Mouse (Mus musculus) heart, embryonic 10.5 days (tissue): ENCODE data around the gene Tmem252. TPM values are rescaled to one million over a fixed set of nuclear protein-coding genes. Genes with fewer than 3 reads are reported as not detected.

Experiments
- DNase-seq: peaks from one replicate; pipeline ENCODE4 v3.0.0-alpha.2; 2017; ENCODE audit warnings: low spot score
- H3K27ac ChIP-seq: fragments of 300-500 bp; sonication (generic); 2 replicates; pipeline ENCODE4 v1.5.1; 2016; ENCODE audit warnings: mild to moderate bottlenecking
- H3K27me3 ChIP-seq: fragments of 300-500 bp; sonication (generic); 2 replicates; pipeline ENCODE4 v1.6.1; 2016; ENCODE audit warnings: mild to moderate bottlenecking; ENCODE audit not compliant: poor library complexity, insufficient read depth, severe bottlenecking
- H3K36me3 ChIP-seq: fragments of 300-500 bp; sonication (generic); 2 replicates; pipeline ENCODE4 v1.6.1; 2016; ENCODE audit warnings: mild to moderate bottlenecking, moderate library complexity
- H3K4me1 ChIP-seq: fragments of 300-500 bp; sonication (generic); 2 replicates; pipeline ENCODE4 v1.6.1; 2016; ENCODE audit warnings: mild to moderate bottlenecking
- H3K4me3 ChIP-seq: fragments of 300-500 bp; sonication (generic); 2 replicates; pipeline ENCODE4 v1.5.1; 2016; ENCODE audit warnings: mild to moderate bottlenecking, moderate library complexity
- H3K9me3 ChIP-seq: fragments of 300-500 bp; sonication (generic); 2 replicates; pipeline ENCODE4 v1.6.1; 2016; ENCODE audit warnings: mild to moderate bottlenecking, moderate library complexity
- WGBS: fragments of 180-500 bp; shearing (Covaris S2); methylation state at CpG from one replicate; pipeline ENCODE4 v1.1.7; 2016; 5-methylcytosine and 5-hydroxymethylcytosine counted together
- polyA plus RNA-seq: library from polyadenylated mRNA; unstranded; fragments of >200 nt; fragmentation: Nextera tagmentation; extraction: Ambion mirVana; gene quantifications from 2 replicates; pipeline ENCODE4 v1.2.1, GENCODE M21; 2016

Tmem252 gene
- polyA plus RNA-seq, 1 experiment from 2014 or later = 2.7 TPM

GRCm38 (mm10) chr19:24708032-24708431 lies 34.2 kb downstream of the Tmem252 start:
- Histone ChIP-seq H3K4me1 (peaks cover 23% of the 10 kb centered on the region), H3K9me3 (no peaks in the 10 kb centered on the region), H3K27ac (peak overlapping the region; percentile 49; the same call in 1 of the 2 replicates), H3K36me3 (0 out of 2 replicates have a peak, but pooled peaks cover 7% of the 10 kb centered on the region), H3K27me3 (no peaks in the 10 kb centered on the region), H3K4me3 (no peak overlapping the region)
- no peak for DNase-seq
- 38% methylated on average over 7 of the region's 7 CpGs for WGBS

GRCm38 (mm10) chr19:24716303-24717097 lies 42.7 kb downstream of the Tmem252 start:
- H3K36me3 ChIP-seq = peaks cover 14% of the 10 kb centered on the region; the same call in 1 of the 2 replicates
- H3K4me1 ChIP-seq = no peaks in the 10 kb centered on the region
- no peak overlapping the region for H3K4me3 ChIP-seq
- H3K27me3 ChIP-seq = no peaks in the 10 kb centered on the region
- 85% methylated on average over 7 of the region's 7 CpGs for WGBS
- no peak for DNase-seq
- no peak overlapping the region for H3K27ac ChIP-seq
- no peaks in the 10 kb centered on the region for H3K9me3 ChIP-seq

GRCm38 (mm10) chr19:24718021-24718420 lies 44.2 kb downstream of the Tmem252 start:
- Histone ChIP-seq H3K4me1 (no peaks in the 10 kb centered on the region), H3K4me3 (no peak overlapping the region), H3K27ac (no peak overlapping the region), H3K27me3 (no peaks in the 10 kb centered on the region), H3K36me3 (peaks cover 11% of the 10 kb centered on the region; the same call in 1 of the 2 replicates), H3K9me3 (no peaks in the 10 kb centered on the region)
- no peak for DNase-seq
- WGBS = 78% methylated on average over 1 of the region's 1 CpGs

GRCm38 (mm10) chr19:24719504-24719903 lies 45.7 kb downstream of the Tmem252 start:
- DNase-seq = no peak
- Histone ChIP-seq H3K36me3 (peaks cover 7% of the 10 kb centered on the region; the same call in 1 of the 2 replicates), H3K27ac (no peak overlapping the region), H3K9me3 (no peaks in the 10 kb centered on the region), H3K4me3 (no peak overlapping the region), H3K4me1 (peaks cover 10% of the 10 kb centered on the region; the same call in 1 of the 2 replicates), H3K27me3 (no peaks in the 10 kb centered on the region)
- WGBS = 86% methylated on average over 4 of the region's 4 CpGs

- Histone ChIP-seq H3K27ac (no peak overlapping the region), H3K27me3 (no peaks in the 10 kb centered on the region), H3K4me1 (peaks cover 17% of the 10 kb centered on the region; the same call in 1 of the 2 replicates), H3K9me3 (no peaks in the 10 kb centered on the region), H3K36me3 (peaks cover 7% of the 10 kb centered on the region; the same call in 1 of the 2 replicates), H3K4me3 (no peak overlapping the region)
- no peak for DNase-seq
These were observed 46.6 kb downstream of the Tmem252 start for GRCm38 (mm10) chr19:24720448-24720847.

GRCm38 (mm10) chr19:24724362-24724761 lies 50.6 kb downstream of the Tmem252 start:
- H3K27me3 ChIP-seq = no peaks in the 10 kb centered on the region
- H3K4me1 ChIP-seq = peaks cover 20% of the 10 kb centered on the region; the same call in 1 of the 2 replicates
- peaks cover 10% of the 10 kb centered on the region; the same call in 1 of the 2 replicates for H3K36me3 ChIP-seq
- WGBS = 55% methylated on average over 10 of the region's 10 CpGs
- no peak overlapping the region for H3K4me3 ChIP-seq
- no peak overlapping the region for H3K27ac ChIP-seq
- H3K9me3 ChIP-seq = no peaks in the 10 kb centered on the region
- DNase-seq = no peak

GRCm38 (mm10) chr19:24730661-24731060 lies 56.9 kb downstream of the Tmem252 start:
- H3K27ac ChIP-seq = no peak overlapping the region
- no peak for DNase-seq
- WGBS = 72% methylated on average over 5 of the region's 5 CpGs

More at GRCm38 (mm10) chr19:24730661-24731060, 56.9 kb downstream of the Tmem252 start:
- H3K36me3 ChIP-seq = peaks cover 21% of the 10 kb centered on the region; the same call in 1 of the 2 replicates
- H3K4me1 ChIP-seq = 0 out of 2 replicates have a peak, but pooled peaks cover 1% of the 10 kb centered on the region
- no peak overlapping the region for H3K4me3 ChIP-seq
- no peaks in the 10 kb centered on the region for H3K9me3 ChIP-seq
- no peaks in the 10 kb centered on the region for H3K27me3 ChIP-seq

Other genes starting within 250 kb of the Tmem252 start
- 44.5 and 50.9 TPM in 2 replicates for gene Fam122a, start 196.7 kb upstream of the Tmem252 start, polyA plus RNA-seq
- gene Pip5k1b, start 118.1 kb upstream of the Tmem252 start, polyA plus RNA-seq = 6.3 and 7.7 TPM in 2 replicates
- gene Pgm5, start 187.8 kb downstream of the Tmem252 start, polyA plus RNA-seq = 3.2 and 3.6 TPM in 2 replicates
- gene Gm10053, start 201.7 kb downstream of the Tmem252 start, polyA plus RNA-seq = 595 and 755 TPM in 2 replicates
- not detected in 2 replicates for gene Foxd4, start 227.2 kb downstream of the Tmem252 start, polyA plus RNA-seq